Mouse (Mus musculus) forebrain, postnatal 0 days (tissue): ENCODE measurements around the gene Dazap1. TPM values are rescaled to one million over a fixed set of nuclear protein-coding genes. Genes with fewer than 3 reads are reported as not detected.

ENCODE experiments used
- ATAC-seq: fragments of 200-750 bp; cut with Nextera tagmentation; 2 replicates; pipeline ENCODE4 v1.8.0; 2017; ENCODE audit warnings: mild to moderate bottlenecking, moderate library complexity
- DNase-seq: peaks from one replicate; pipeline ENCODE4 v3.0.0-alpha.2; 2015
- H3K27ac ChIP-seq: fragments of 300-500 bp; sonication (generic); 2 replicates; pipeline ENCODE4 v1.5.1; 2014; ENCODE audit warnings: low read depth, mild to moderate bottlenecking, antibody characterized with exemption, low read length, moderate library complexity, mixed read lengths
- H3K27me3 ChIP-seq: fragments of 300-500 bp; sonication (generic); 2 replicates; pipeline ENCODE4 v1.6.1; 2014; ENCODE audit warnings: mild to moderate bottlenecking, low read length, mixed read lengths; ENCODE audit not compliant: insufficient read depth
- H3K36me3 ChIP-seq: fragments of 300-500 bp; sonication (generic); 2 replicates; pipeline ENCODE4 v1.6.1; 2014; ENCODE audit warnings: mild to moderate bottlenecking, moderate library complexity; ENCODE audit not compliant: insufficient read depth
- H3K4me1 ChIP-seq: fragments of 300-500 bp; sonication (generic); 2 replicates; pipeline ENCODE4 v1.6.1; 2014; ENCODE audit warnings: antibody characterized with exemption; ENCODE audit not compliant: insufficient read depth
- H3K4me2 ChIP-seq: fragments of 300-500 bp; sonication (generic); 2 replicates; pipeline ENCODE4 v1.6.1; 2014; ENCODE audit warnings: low read depth, mild to moderate bottlenecking, moderate library complexity
- H3K4me3 ChIP-seq: fragments of 300-500 bp; sonication (generic); 2 replicates; pipeline ENCODE4 v1.5.1; 2014; ENCODE audit warnings: low read depth, low read length, mixed read lengths
- H3K9ac ChIP-seq: fragments of 300-500 bp; sonication (generic); 2 replicates; pipeline ENCODE4 v1.6.1; 2014; ENCODE audit warnings: mild to moderate bottlenecking
- H3K9me3 ChIP-seq: fragments of 300-500 bp; sonication (generic); 2 replicates; pipeline ENCODE4 v1.6.1; 2016; ENCODE audit warnings: low read length
- CTCF ChIP-seq: sonication (generic); IDR thresholded peaks from 2 replicates; pipeline ENCODE4 v1.5.1; 2016; ENCODE audit warnings: antibody characterized with exemption, control low read depth, low read depth
- WGBS: fragments of 180-500 bp; shearing (Covaris S2); extraction: QIAGEN DNeasy Blood & Tissue Kit; methylation state at CpG from one replicate; pipeline ENCODE4 v1.1.7; 2014; 5-methylcytosine and 5-hydroxymethylcytosine counted together
- polyA plus RNA-seq: library from polyadenylated mRNA; unstranded; fragments of >200 nt; fragmentation: Nextera tagmentation; extraction: Ambion mirVana; gene quantifications from 2 replicates; pipeline ENCODE4 v1.2.1, GENCODE M21; 2015
- total RNA-seq: library from RNA; depleted of rRNA; stranded (reverse); fragments of >200 nt; gene quantifications from 2 replicates; pipeline ENCODE4 v1.2.3, GENCODE M21; 2014

Dazap1 gene
- total and polyA plus RNA-seq, 2 experiments from 2014 or later, result 42.4 to 122 TPM

GRCm38 (mm10) chr10:80293325-80293724 is 32.0 kb downstream of the Dazap1 start:
- peak; percentile 31 for TF ChIP-seq CTCF
- WGBS, result 20% methylated on average over 14 of the region's 14 CpGs
- ATAC-seq, result no peak
- Histone ChIP-seq H3K27me3 (no peaks in the 10 kb centered on the region), H3K9ac (peak overlapping the region; percentile 99), H3K4me1 (peaks cover 29% of the 10 kb centered on the region), H3K4me2 (peak overlapping the region; percentile 86), H3K27ac (0 out of 2 replicates have a peak overlapping the region, but pooled peaks have one; percentile 95), H3K9me3 (no peaks in the 10 kb centered on the region), H3K4me3 (peak overlapping the region; percentile 81), H3K36me3 (peaks cover 25% of the 10 kb centered on the region)
- DNase-seq, result no peak

GRCm38 (mm10) chr10:80294311-80294710 is 33.0 kb downstream of the Dazap1 start:
- WGBS, result 68% methylated on average over 4 of the region's 4 CpGs
- Histone ChIP-seq H3K4me2 (no peak overlapping the region), H3K4me3 (no peak overlapping the region), H3K27me3 (no peaks in the 10 kb centered on the region), H3K9me3 (no peaks in the 10 kb centered on the region), H3K9ac (no peak overlapping the region), H3K27ac (no peak overlapping the region), H3K36me3 (peaks cover 15% of the 10 kb centered on the region), H3K4me1 (peaks cover 32% of the 10 kb centered on the region)
- DNase-seq, result no peak
- no peak for ATAC-seq
- TF ChIP-seq CTCF, result no peak

GRCm38 (mm10) chr10:80294788-80295303 is 33.6 kb downstream of the Dazap1 start:
- DNase-seq, result no peak
- TF ChIP-seq CTCF, result no peak
- Histone ChIP-seq H3K9ac (peak overlapping the region; percentile 33; the same call in 1 of the 2 replicates), H3K9me3 (no peaks in the 10 kb centered on the region), H3K36me3 (peaks cover 15% of the 10 kb centered on the region), H3K27ac (peak overlapping the region; percentile 99), H3K4me3 (no peak overlapping the region), H3K4me1 (peaks cover 32% of the 10 kb centered on the region), H3K27me3 (no peaks in the 10 kb centered on the region), H3K4me2 (no peak overlapping the region; the same call in 1 of the 2 replicates)
- ATAC-seq, result no peak
- 42% methylated on average over 7 of the region's 7 CpGs for WGBS

- Histone ChIP-seq H3K27me3 (no peaks in the 10 kb centered on the region), H3K4me3 (peak within 1 kb of the TSS; percentile 47), H3K27ac (peak within 1 kb of the TSS; percentile 99), H3K9me3 (no peaks in the 10 kb centered on the region), H3K9ac (peak within 1 kb of the TSS; percentile 73), H3K4me1 (peaks cover 38% of the 10 kb centered on the region), H3K4me2 (peak within 1 kb of the TSS; percentile 78), H3K36me3 (peaks cover 15% of the 10 kb centered on the region)
- peak; percentile 75 for TF ChIP-seq CTCF
- peak; percentile 94 for DNase-seq
- under 1% methylated on average over 26 of the region's 26 CpGs for WGBS
- ATAC-seq, result peak; percentile 61
Measured at GRCm38 (mm10) chr10:80295618-80296425, 34.5 kb downstream of the Dazap1 start, which contains the start of gene Apc2. Apc2 (plus strand) TSS chr10:80295977.

GRCm38 (mm10) chr10:80296824-80297223 is 35.5 kb downstream of the Dazap1 start:
- no peaks in the 10 kb centered on the region for H3K27me3 ChIP-seq
- no peaks in the 10 kb centered on the region for H3K9me3 ChIP-seq
- no peak for DNase-seq
- peaks cover 40% of the 10 kb centered on the region for H3K4me1 ChIP-seq
- peak overlapping the region; percentile 78 for H3K4me2 ChIP-seq
- peak overlapping the region; percentile 47 for H3K4me3 ChIP-seq
- H3K9ac ChIP-seq, result peak overlapping the region; percentile 73
- ATAC-seq, result no peak
- H3K36me3 ChIP-seq, result peaks cover 15% of the 10 kb centered on the region
- TF ChIP-seq CTCF, result no peak
- H3K27ac ChIP-seq, result peak overlapping the region; percentile 99
- WGBS, result 77% methylated on average over 5 of the region's 5 CpGs

- Histone ChIP-seq H3K36me3 (peaks cover 22% of the 10 kb centered on the region), H3K4me1 (peaks cover 46% of the 10 kb centered on the region), H3K9ac (peak overlapping the region; percentile 73), H3K27ac (peak overlapping the region; percentile 99; the same call in 1 of the 2 replicates), H3K9me3 (no peaks in the 10 kb centered on the region), H3K4me3 (no peak overlapping the region), H3K27me3 (no peaks in the 10 kb centered on the region), H3K4me2 (peak overlapping the region; percentile 89)
- TF ChIP-seq CTCF, result no peak
- 79% methylated on average over 8 of the region's 8 CpGs for WGBS
- ATAC-seq (no peak), DNase-seq (no peak)
Measured at GRCm38 (mm10) chr10:80297526-80298133, 36.3 kb downstream of the Dazap1 start.
